Mouse (Mus musculus) layer of hippocampus, adult 9-11 months (tissue): ENCODE results near the gene Eif2b2.

Experiments used
- DNase-seq: peaks from one replicate; pipeline ENCODE4 v3.0.0; 2022

Gene Eif2b2

DNA sequence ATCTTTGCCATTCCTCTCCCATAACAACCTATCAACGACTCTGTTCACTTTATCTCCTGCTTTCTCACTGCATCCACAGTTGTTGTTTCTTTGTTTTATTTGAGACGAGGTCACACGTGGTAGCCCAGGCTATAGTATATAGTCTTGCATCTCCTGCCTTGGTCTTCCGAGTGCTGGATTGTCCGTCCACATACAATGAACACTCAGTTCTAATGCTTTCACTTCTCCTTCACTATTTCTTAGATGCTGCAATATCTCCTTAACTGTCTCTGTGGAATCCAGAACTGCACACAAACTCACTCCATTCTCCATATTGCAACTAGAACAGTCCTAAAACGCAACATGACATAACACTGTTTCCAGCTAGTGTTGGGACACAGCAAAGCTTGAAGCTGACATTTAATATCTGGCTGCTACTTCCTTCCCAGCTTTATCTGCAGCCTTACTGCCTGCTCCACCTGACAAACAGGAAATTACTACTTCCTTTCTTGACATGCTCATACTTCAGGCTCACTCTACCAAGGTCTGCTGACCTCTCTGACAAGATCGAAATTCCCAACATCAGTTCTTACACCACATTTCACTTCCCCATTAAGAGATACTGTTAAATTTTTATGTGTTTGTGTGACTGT lies 37.8 kb downstream of the Eif2b2 start:
- no peak for DNase-seq

GRCm38 (mm10) chr12:85262489-85262888 lies 43.2 kb downstream of the Eif2b2 start:
- peak; percentile 30 for DNase-seq

DNA sequence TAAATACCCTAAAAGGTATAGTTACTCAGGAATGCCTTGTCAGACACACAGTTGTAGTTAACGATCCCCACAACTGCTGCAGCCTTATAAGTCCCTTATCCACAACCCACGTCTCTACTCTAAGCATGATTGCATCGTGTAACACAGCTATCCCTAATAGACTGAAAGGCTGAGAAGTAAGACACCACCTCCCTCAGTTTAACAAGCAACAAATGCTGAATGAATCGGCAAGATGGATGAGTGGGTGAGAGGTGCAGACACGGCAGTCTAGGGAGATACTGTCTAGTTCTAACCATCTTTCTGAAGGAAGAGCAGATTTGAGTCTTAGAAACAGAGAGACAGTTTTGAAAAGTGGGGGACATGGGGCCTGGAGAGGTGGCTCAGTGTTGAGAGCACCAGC lies 43.9 kb downstream of the Eif2b2 start:
- DNase-seq: no peak

DNA sequence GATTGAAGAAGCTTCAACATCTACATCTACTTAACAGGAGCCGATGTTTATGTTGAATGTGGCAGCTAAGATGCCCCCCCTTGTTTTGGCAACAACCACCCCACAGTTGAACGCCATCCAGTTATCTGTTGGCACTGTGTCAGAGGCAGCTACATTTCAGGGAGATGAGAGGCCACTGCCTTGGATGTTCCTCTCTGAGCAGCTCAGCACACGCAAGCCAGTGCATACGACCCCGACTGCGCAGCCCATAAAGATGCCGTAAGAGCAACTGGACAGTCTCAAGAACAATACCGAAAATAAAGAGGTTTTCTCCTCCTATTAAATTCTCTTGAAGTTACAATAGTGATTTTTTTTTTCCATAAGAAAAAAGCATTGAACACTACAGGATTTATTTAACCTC lies 45.2 kb downstream of the Eif2b2 start:
- no peak for DNase-seq

DNA sequence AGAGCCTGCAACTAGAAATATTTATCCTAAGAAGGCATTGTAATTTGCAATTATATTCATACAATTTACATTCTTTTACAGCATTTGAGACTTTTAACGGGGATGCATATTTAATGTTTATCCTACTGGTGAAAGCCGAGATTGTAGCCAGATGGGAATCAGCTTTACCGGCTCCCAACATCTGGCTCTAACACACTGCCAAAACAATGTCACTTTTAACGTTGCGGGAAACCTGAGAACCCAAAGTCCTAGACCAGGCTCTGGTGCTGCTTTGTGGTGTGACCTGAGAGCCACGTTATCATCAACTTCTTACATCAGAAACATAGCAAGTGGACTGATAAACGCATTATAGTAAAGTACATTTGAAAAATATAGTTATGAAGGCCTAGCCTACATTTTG lies 45.7 kb downstream of the Eif2b2 start:
- DNase-seq: no peak

DNA sequence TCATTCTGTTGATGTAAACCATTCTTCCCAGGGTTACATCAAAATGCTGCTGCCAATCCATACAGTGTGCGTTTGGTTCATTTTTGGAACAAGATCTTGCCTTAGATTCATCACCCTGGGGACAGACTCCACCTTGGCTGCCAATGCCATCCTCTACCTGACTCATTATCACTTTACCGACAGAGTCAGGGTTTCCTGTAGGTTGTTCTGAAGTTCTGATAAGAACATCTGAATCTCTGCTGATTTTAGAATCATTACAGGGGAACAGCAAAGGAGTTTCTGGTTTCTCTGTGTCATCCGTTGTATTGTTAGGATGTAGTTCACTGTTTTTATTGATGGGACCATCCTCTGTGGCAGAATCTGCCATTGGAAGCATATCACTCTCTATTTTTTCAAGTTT lies 47.0 kb downstream of the Eif2b2 start:
- DNase-seq: no peak

GRCm38 (mm10) chr12:85269821-85270220 lies 50.5 kb downstream of the Eif2b2 start:
- no peak for DNase-seq

DNA sequence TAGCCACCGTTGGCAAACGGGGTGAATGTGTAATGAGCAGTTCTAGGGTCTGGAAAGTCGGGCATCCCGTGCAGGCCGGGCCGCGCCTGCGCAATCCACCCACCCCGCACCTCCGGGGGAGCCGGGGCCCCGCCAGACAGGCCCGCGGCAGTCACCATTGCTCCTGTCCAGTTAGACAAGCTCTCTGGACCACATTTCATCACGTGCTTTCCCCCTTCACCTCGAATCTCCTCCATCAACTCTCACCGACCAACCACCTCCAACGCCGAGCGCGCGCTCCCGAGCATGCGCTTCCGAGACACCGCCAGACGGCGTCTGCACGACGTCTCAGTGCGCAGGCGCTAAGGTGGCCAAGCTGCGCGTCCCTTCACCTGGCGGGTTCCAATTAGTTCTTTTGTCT lies 51.0 kb downstream of the Eif2b2 start, which contains the start of gene Mlh3:
Mlh3 (minus strand) TSS at position 281 of the 400 bp plus-strand sequence.
- peak; percentile 83 for DNase-seq

DNA sequence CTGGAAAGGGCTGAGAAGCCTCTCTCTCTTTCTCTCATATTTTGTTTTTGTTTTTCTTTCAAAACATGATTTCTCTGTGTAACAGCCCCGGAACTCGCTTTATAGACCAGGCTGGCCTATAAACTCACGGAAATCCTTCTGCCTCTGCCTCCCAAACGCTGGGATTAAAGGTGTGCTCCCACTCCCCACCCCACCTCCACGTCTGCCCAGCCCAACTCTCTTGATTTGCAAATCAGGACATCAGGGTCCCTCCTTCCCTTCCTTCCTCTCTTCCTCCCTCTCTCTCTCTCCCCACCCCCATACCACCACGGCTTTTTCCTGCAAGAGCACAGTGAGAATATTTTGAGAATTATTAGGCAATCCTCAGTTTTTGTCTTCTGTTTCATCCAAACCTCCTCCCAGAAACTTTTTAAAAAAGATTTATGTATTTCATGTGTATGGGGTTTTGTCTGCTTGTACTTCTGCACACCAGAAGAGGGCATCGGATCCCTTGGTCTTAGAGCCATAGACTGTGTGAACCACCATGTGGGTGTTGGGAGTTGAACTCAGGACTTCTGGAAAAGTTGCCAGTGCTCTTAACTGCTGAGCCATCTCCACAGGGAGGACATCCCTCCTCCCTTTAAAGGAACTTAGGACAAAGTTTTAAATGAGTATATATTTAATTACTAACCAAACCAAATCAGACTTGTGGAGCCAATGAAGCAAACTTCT lies 52.0 kb downstream of the Eif2b2 start:
- DNase-seq: no peak

DNA sequence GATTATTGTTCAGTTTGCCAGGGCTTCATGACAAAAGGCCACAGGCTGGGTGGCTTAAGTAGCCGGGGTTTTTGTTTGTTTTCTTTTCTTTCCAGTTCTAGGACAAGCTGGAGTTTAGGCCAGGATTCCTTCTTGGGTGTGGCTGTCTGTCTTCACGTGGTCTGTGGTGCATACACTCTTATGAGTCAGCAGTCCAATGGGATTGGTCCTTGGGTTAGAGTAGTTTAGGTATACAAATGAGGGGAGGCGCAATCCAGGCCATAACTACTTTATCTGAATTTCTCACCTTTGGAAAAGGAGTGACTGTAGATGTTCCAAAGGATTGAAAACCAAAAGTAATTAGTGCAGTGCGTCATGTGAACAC lies 52.5 kb downstream of the Eif2b2 start:
- no peak for DNase-seq

DNA sequence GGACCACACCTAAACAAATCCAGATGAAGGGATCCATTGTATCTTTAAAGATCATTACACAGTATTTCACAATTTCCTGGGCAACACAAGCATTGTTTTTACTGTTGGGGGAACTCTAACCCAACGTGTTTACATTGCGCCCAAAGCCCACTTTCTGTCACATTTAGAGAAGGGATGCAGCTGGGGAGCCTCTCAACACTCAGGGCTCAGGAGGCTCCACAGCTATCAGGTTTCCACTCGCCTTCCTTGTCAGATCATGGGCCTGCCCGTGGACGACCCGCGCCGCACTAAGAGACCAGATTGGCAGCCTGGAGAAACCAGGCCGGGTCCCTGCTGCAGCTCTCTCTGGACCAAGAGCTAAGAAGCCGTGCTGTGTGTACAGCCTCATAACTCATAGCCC lies 54.2 kb downstream of the Eif2b2 start:
- DNase-seq: no peak
